Mouse (Mus musculus): ENCODE data around the gene Wnt11. TPM values are rescaled to one million over a fixed set of nuclear protein-coding genes. Genes with fewer than 3 reads are reported as not detected.

Gene Wnt11
- polyA plus RNA-seq, 1 experiment: 0.80 TPM

DNA sequence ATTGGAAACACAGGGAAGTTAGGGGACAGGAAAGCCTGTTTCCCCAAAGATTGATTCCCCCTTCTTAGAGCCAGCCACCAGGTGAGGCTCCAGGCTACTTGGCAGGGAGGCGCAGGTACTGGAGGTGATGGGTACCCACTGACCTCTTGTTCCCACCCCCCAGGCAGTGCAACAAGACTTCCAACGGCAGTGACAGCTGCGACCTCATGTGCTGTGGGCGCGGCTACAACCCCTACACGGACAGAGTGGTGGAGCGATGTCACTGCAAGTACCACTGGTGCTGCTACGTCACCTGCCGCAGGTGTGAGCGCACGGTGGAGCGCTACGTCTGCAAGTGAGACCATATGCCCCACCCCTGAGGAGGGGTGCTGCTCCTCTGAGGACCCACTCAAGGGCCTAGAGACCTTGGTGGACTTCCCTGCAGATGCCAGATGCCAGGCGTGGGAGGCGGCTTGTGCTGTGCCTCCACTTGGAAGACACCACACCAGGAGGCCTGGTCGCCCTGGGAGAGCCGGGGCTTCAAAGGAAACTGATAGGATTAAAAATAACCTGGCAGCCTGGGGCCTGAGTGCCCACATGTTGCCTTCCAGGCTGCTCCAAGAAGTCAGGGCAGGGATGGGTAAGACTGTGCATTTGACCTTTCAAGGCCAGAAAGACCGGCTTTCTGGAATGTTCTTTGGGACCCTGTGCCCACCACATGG, 18.2 kb downstream of the Wnt11 start:
- TF ChIP-seq POLR2A (IDR thresholded peaks at IDR 0.05; ENCODE audit: control insufficient read depth, low read depth, low read length) (no peak), CTCF (IDR thresholded peaks at IDR 0.05; ENCODE audit: control insufficient read depth, insufficient read depth, insufficient replicate concordance, low read depth, low read length) (no peak)
- H3K27ac ChIP-seq (ENCODE audit: control insufficient read depth, insufficient read depth, low read depth, low read length): no peak overlapping the region
- no peak overlapping the region for H3K4me3 ChIP-seq (ENCODE audit: control insufficient read depth, low read depth, low read length)
- no peaks in the 10 kb centered on the region for H3K27me3 ChIP-seq (ENCODE audit: control insufficient read depth, insufficient read depth, low read length)
- no peaks in the 10 kb centered on the region for H3K36me3 ChIP-seq (ENCODE audit: control insufficient read depth, insufficient read depth, low read length)
- no peaks in the 10 kb centered on the region; the same call in 1 of the 2 replicates for H3K4me1 ChIP-seq (ENCODE audit: control insufficient read depth, insufficient read depth, low read length)

DNA sequence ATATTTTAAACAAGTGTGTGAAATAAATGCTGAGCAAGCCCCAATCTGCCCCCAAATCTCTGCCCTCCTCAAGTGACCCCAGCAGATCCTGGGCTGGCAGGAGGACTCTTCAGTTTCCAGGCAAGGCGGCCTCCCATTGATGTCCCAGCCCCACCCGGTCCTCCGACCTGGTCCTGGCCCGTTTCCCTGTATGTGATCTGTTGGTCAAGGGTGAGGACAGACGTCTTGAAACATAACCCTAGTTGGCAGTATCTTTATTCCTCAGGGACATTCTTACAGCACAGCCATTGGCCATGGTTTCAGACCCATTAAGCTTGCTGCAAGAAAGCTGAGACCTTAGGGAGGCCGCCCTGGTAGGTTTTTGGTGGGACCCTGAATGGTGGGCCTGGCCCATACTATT, 18.9 kb downstream of the Wnt11 start:
- no peaks in the 10 kb centered on the region for H3K36me3 ChIP-seq (ENCODE audit: control insufficient read depth, insufficient read depth, low read length)
- no peaks in the 10 kb centered on the region for H3K27me3 ChIP-seq (ENCODE audit: control insufficient read depth, insufficient read depth, low read length)
- TF ChIP-seq CTCF (IDR thresholded peaks at IDR 0.05; ENCODE audit: control insufficient read depth, insufficient read depth, insufficient replicate concordance, low read depth, low read length): no peak
- TF ChIP-seq POLR2A (IDR thresholded peaks at IDR 0.05; ENCODE audit: control insufficient read depth, low read depth, low read length): no peak
- H3K27ac ChIP-seq (ENCODE audit: control insufficient read depth, insufficient read depth, low read depth, low read length): no peak overlapping the region
- no peaks in the 10 kb centered on the region; the same call in 1 of the 2 replicates for H3K4me1 ChIP-seq (ENCODE audit: control insufficient read depth, insufficient read depth, low read length)
- H3K4me3 ChIP-seq (ENCODE audit: control insufficient read depth, low read depth, low read length): no peak overlapping the region

DNA sequence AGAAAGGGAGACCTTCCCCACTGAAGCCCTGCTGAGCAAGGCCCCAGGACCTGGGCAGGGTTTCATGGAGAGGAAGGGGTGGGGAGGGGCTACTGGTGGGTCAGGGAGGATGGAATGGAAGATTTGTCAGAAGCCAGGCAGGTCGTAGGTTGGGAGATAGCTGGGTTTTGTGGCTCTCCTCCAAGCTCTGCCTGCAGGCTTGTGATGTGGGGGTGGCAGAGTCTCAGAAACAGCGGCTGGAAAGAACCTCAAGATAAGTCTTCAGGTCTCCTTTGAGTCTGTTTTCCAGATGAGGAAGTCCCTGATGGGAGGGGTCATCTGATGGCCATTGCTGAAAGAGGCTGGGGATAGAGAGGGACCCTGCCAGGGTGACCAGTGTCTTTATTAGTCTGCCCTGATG, 20.5 kb downstream of the Wnt11 start:
- TF ChIP-seq CTCF (IDR thresholded peaks at IDR 0.05; ENCODE audit: control insufficient read depth, insufficient read depth, insufficient replicate concordance, low read depth, low read length) (no peak), POLR2A (IDR thresholded peaks at IDR 0.05; ENCODE audit: control insufficient read depth, low read depth, low read length) (no peak)
- H3K36me3 ChIP-seq (ENCODE audit: control insufficient read depth, insufficient read depth, low read length): no peaks in the 10 kb centered on the region
- H3K27me3 ChIP-seq (ENCODE audit: control insufficient read depth, insufficient read depth, low read length): no peaks in the 10 kb centered on the region
- no peak overlapping the region for H3K4me3 ChIP-seq (ENCODE audit: control insufficient read depth, low read depth, low read length)
- no peak overlapping the region for H3K27ac ChIP-seq (ENCODE audit: control insufficient read depth, insufficient read depth, low read depth, low read length)
- no peaks in the 10 kb centered on the region; the same call in 1 of the 2 replicates for H3K4me1 ChIP-seq (ENCODE audit: control insufficient read depth, insufficient read depth, low read length)

DNA sequence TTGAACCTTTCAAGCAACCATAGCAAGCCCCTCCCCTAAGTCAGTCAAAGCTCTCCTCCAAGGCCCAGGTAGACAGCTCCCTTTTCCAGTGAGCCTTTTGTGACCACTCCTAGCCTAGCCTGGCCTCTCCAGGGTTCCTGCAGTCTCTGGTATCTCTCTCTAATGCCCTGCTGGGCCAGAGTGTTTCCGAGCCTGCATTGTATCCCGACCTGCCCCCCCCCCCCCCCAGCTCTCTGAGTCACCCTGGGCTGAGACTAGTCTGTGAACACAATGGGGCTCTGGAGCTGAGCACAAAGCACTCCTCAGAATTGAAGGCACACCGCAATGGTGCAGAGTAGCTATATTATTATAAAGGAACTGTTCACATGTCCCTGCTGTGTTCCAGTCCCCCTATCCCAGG, 21.2 kb downstream of the Wnt11 start:
- Histone ChIP-seq H3K27ac (ENCODE audit: control insufficient read depth, insufficient read depth, low read depth, low read length) (no peak overlapping the region), H3K4me3 (ENCODE audit: control insufficient read depth, low read depth, low read length) (no peak overlapping the region), H3K4me1 (ENCODE audit: control insufficient read depth, insufficient read depth, low read length) (no peaks in the 10 kb centered on the region; the same call in 1 of the 2 replicates), H3K36me3 (ENCODE audit: control insufficient read depth, insufficient read depth, low read length) (no peaks in the 10 kb centered on the region), H3K27me3 (ENCODE audit: control insufficient read depth, insufficient read depth, low read length) (no peaks in the 10 kb centered on the region)
- TF ChIP-seq POLR2A (IDR thresholded peaks at IDR 0.05; ENCODE audit: control insufficient read depth, low read depth, low read length): no peak
- no peak for TF ChIP-seq CTCF (IDR thresholded peaks at IDR 0.05; ENCODE audit: control insufficient read depth, insufficient read depth, insufficient replicate concordance, low read depth, low read length)

DNA sequence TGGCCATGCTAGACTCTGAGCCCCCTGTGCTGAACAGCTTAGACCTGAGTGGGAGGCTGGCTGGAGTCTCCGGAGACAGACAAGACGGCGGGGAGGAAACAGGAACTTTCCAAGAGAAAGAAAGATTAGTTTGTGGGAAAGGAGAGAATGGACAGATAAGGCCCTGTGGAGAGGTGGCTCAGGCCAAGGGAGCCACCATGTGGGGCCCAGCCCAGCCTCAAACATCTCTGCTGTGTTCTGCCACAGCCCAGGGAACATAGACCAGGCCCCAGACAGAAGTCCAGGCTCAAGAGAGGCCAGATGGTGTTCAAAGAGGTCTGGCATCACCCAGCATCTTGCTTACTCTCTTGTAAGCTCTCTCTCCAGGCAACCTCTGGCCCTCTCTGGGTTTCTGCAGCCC, 22.2 kb downstream of the Wnt11 start:
- TF ChIP-seq POLR2A (IDR thresholded peaks at IDR 0.05; ENCODE audit: control insufficient read depth, low read depth, low read length): no peak
- Histone ChIP-seq H3K27ac (ENCODE audit: control insufficient read depth, insufficient read depth, low read depth, low read length) (no peak overlapping the region), H3K27me3 (ENCODE audit: control insufficient read depth, insufficient read depth, low read length) (no peaks in the 10 kb centered on the region), H3K4me3 (ENCODE audit: control insufficient read depth, low read depth, low read length) (no peak overlapping the region), H3K4me1 (ENCODE audit: control insufficient read depth, insufficient read depth, low read length) (no peaks in the 10 kb centered on the region; the same call in 1 of the 2 replicates), H3K36me3 (ENCODE audit: control insufficient read depth, insufficient read depth, low read length) (no peaks in the 10 kb centered on the region)

DNA sequence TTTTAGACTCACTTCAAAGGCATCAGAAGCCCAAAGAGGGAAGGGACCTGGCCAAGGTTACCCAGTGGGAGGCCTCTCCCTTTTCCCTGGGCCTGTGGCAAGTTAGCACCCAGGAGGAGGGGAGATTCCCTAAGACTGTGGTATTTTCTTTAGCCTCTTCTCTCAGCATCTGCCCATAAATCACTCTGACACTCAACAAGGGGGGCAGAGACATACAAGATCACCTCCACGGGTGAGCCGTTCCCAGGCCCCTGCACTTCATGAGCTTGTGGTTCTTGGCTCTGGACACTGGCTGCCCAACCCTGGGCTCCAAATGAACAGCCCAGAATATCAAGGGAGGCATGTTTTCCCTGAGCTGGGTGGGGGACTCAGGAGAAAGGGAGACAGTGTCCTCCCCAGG, 26.1 kb downstream of the Wnt11 start:
- no peak overlapping the region for H3K4me3 ChIP-seq (ENCODE audit: control insufficient read depth, low read depth, low read length)
- no peaks in the 10 kb centered on the region for H3K36me3 ChIP-seq (ENCODE audit: control insufficient read depth, insufficient read depth, low read length)
- no peak overlapping the region for H3K27ac ChIP-seq (ENCODE audit: control insufficient read depth, insufficient read depth, low read depth, low read length)
- no peaks in the 10 kb centered on the region; the same call in 1 of the 2 replicates for H3K4me1 ChIP-seq (ENCODE audit: control insufficient read depth, insufficient read depth, low read length)
- no peaks in the 10 kb centered on the region for H3K27me3 ChIP-seq (ENCODE audit: control insufficient read depth, insufficient read depth, low read length)
- TF ChIP-seq CTCF (IDR thresholded peaks at IDR 0.05; ENCODE audit: control insufficient read depth, insufficient read depth, insufficient replicate concordance, low read depth, low read length) (no peak), POLR2A (IDR thresholded peaks at IDR 0.05; ENCODE audit: control insufficient read depth, low read depth, low read length) (no peak)

DNA sequence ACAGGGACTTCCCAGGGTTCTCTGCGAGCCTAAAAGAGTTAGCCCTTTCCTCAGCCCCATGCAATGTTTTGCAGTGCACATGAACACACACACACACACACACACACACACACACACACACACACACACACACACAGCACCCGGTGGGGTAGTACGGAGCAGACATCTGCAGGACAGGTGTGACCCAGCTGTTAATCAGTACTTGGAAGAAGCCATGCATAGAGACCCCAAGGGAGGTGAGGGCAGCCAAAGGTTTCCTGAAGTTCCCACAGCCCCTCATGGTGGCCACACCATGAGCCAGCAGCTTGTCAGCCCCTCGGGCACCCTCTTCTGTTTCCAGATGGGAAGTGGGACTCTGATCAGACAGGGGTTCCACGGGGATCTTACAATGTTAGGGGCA, 28.1 kb downstream of the Wnt11 start:
- TF ChIP-seq POLR2A (IDR thresholded peaks at IDR 0.05; ENCODE audit: control insufficient read depth, low read depth, low read length): no peak
- no peak for TF ChIP-seq CTCF (IDR thresholded peaks at IDR 0.05; ENCODE audit: control insufficient read depth, insufficient read depth, insufficient replicate concordance, low read depth, low read length)
- Histone ChIP-seq H3K4me3 (ENCODE audit: control insufficient read depth, low read depth, low read length) (no peak overlapping the region), H3K36me3 (ENCODE audit: control insufficient read depth, insufficient read depth, low read length) (no peaks in the 10 kb centered on the region), H3K27me3 (ENCODE audit: control insufficient read depth, insufficient read depth, low read length) (no peaks in the 10 kb centered on the region), H3K27ac (ENCODE audit: control insufficient read depth, insufficient read depth, low read depth, low read length) (no peak overlapping the region), H3K4me1 (ENCODE audit: control insufficient read depth, insufficient read depth, low read length) (no peaks in the 10 kb centered on the region; the same call in 1 of the 2 replicates)

All from testis, adult 2 months (tissue).